Mouse (Mus musculus) limb, embryonic 15.5 days (tissue): ENCODE results near the gene Pitpna. TPM values are rescaled to one million over a fixed set of nuclear protein-coding genes. Genes with fewer than 3 reads are reported as not detected.

Experiments
- ATAC-seq: fragments of 200-750 bp; cut with Nextera tagmentation; 2 replicates; pipeline ENCODE4 v1.8.0; 2017; ENCODE audit warnings: low read depth, moderate TSS enrichment; ENCODE audit not compliant: insufficient number of reproducible peaks, low FRiP score, low TSS enrichment
- H3K27ac ChIP-seq: fragments of 300-500 bp; sonication (generic); 2 replicates; pipeline ENCODE4 v1.5.1; 2015; ENCODE audit warnings: moderate library complexity, mild to moderate bottlenecking, inconsistent platforms
- H3K27me3 ChIP-seq: fragments of 300-500 bp; sonication (generic); 2 replicates; pipeline ENCODE4 v1.6.1; 2015; ENCODE audit warnings: inconsistent platforms
- H3K36me3 ChIP-seq: fragments of 300-500 bp; sonication (generic); 2 replicates; pipeline ENCODE4 v1.6.1; 2015; ENCODE audit warnings: inconsistent platforms
- H3K4me1 ChIP-seq: fragments of 300-500 bp; sonication (generic); 2 replicates; pipeline ENCODE4 v1.6.1; 2015; ENCODE audit warnings: inconsistent platforms
- H3K4me2 ChIP-seq: fragments of 300-500 bp; sonication (generic); 2 replicates; pipeline ENCODE4 v1.6.1; 2015; ENCODE audit warnings: mild to moderate bottlenecking, inconsistent platforms
- H3K4me3 ChIP-seq: fragments of 300-500 bp; sonication (generic); 2 replicates; pipeline ENCODE4 v1.5.1; 2015; ENCODE audit warnings: mild to moderate bottlenecking, inconsistent platforms
- H3K9ac ChIP-seq: fragments of 300-500 bp; sonication (generic); 2 replicates; pipeline ENCODE4 v1.6.1; 2015; ENCODE audit warnings: inconsistent platforms
- H3K9me3 ChIP-seq: fragments of 300-500 bp; sonication (generic); 2 replicates; pipeline ENCODE4 v1.6.1; 2016; ENCODE audit warnings: inconsistent platforms
- WGBS: fragments of 180-500 bp; shearing (Covaris S2); methylation state at CpG from one replicate; pipeline ENCODE4 v1.1.7; 2015; 5-methylcytosine and 5-hydroxymethylcytosine counted together
- polyA plus RNA-seq: library from polyadenylated mRNA; unstranded; fragments of >200 nt; fragmentation: Nextera tagmentation; extraction: Ambion mirVana; gene quantifications from 2 replicates; pipeline ENCODE4 v1.2.1, GENCODE M21; 2015

The Pitpna gene
- polyA plus RNA-seq, 1 experiment from 2014 or later: 65.4 TPM

- H3K9ac ChIP-seq: peak within 1 kb of the TSS; percentile 65
- peaks cover 12% of the 10 kb centered on the region; the same call in 1 of the 2 replicates for H3K27me3 ChIP-seq
- H3K27ac ChIP-seq: peak within 1 kb of the TSS; percentile 87
- H3K36me3 ChIP-seq: peaks cover 22% of the 10 kb centered on the region
- WGBS: 72% methylated on average over 7 of the region's 7 CpGs
- no peaks in the 10 kb centered on the region for H3K9me3 ChIP-seq
- H3K4me2 ChIP-seq: peak within 1 kb of the TSS; percentile 89
- peak within 1 kb of the TSS; percentile 66 for H3K4me3 ChIP-seq
- no peak for ATAC-seq
- H3K4me1 ChIP-seq: peaks cover 51% of the 10 kb centered on the region
Measured at GRCm38 (mm10) chr11:75650311-75650710, 62.4 kb downstream of the Pitpna start, which contains the start of gene Myo1c. TSS of gene Myo1c (plus strand) at chr11:75650504.

GRCm38 (mm10) chr11:75650958-75651425 is 63.1 kb downstream of the Pitpna start:
- Histone ChIP-seq H3K9me3 (no peaks in the 10 kb centered on the region), H3K4me2 (peak overlapping the region; percentile 89), H3K9ac (peak overlapping the region; percentile 65), H3K4me3 (peak overlapping the region; percentile 66), H3K27me3 (peaks cover 12% of the 10 kb centered on the region; the same call in 1 of the 2 replicates), H3K27ac (peak overlapping the region; percentile 87), H3K36me3 (peaks cover 16% of the 10 kb centered on the region), H3K4me1 (peaks cover 56% of the 10 kb centered on the region)
- WGBS: 38% methylated on average over 13 of the region's 13 CpGs
- ATAC-seq: no peak

- H3K4me1 ChIP-seq: peaks cover 60% of the 10 kb centered on the region
- under 1% methylated on average over 54 of the region's 54 CpGs for WGBS
- peak; percentile 68; the same call in 1 of the 2 replicates for ATAC-seq
- H3K4me2 ChIP-seq: peak overlapping the region; percentile 89
- peaks cover 12% of the 10 kb centered on the region; the same call in 1 of the 2 replicates for H3K27me3 ChIP-seq
- H3K9me3 ChIP-seq: no peaks in the 10 kb centered on the region
- H3K27ac ChIP-seq: peak overlapping the region; percentile 87
- H3K36me3 ChIP-seq: peaks cover 14% of the 10 kb centered on the region
- H3K9ac ChIP-seq: peak overlapping the region; percentile 65
- H3K4me3 ChIP-seq: peak overlapping the region; percentile 66
Measured at GRCm38 (mm10) chr11:75651426-75652221, 63.7 kb downstream of the Pitpna start.

- Histone ChIP-seq H3K9me3 (no peaks in the 10 kb centered on the region), H3K27me3 (peaks cover 12% of the 10 kb centered on the region; the same call in 1 of the 2 replicates), H3K36me3 (peaks cover 10% of the 10 kb centered on the region), H3K4me1 (peaks cover 68% of the 10 kb centered on the region), H3K4me3 (peak overlapping the region; percentile 66), H3K9ac (peak overlapping the region; percentile 65; the same call in 1 of the 2 replicates), H3K4me2 (peak overlapping the region; percentile 89), H3K27ac (peak overlapping the region; percentile 87; the same call in 1 of the 2 replicates)
- ATAC-seq: no peak
- WGBS: 32% methylated on average over 20 of the region's 20 CpGs
Measured at GRCm38 (mm10) chr11:75652222-75652941, 64.5 kb downstream of the Pitpna start.

GRCm38 (mm10) chr11:75652942-75653684 is 65.2 kb downstream of the Pitpna start:
- Histone ChIP-seq H3K9me3 (no peaks in the 10 kb centered on the region), H3K9ac (no peak overlapping the region), H3K4me2 (peak overlapping the region; percentile 89), H3K27me3 (peaks cover 12% of the 10 kb centered on the region; the same call in 1 of the 2 replicates), H3K4me3 (peak overlapping the region; percentile 66), H3K36me3 (peaks cover 5% of the 10 kb centered on the region), H3K27ac (peak overlapping the region; percentile 89), H3K4me1 (peaks cover 61% of the 10 kb centered on the region)
- 32% methylated on average over 14 of the region's 14 CpGs for WGBS
- ATAC-seq: no peak

- Histone ChIP-seq H3K9ac (peak overlapping the region; percentile 49), H3K4me2 (peak overlapping the region; percentile 89), H3K9me3 (no peaks in the 10 kb centered on the region), H3K4me1 (peaks cover 61% of the 10 kb centered on the region), H3K27ac (peak overlapping the region; percentile 89), H3K36me3 (peaks cover 9% of the 10 kb centered on the region), H3K27me3 (peaks cover 12% of the 10 kb centered on the region; the same call in 1 of the 2 replicates), H3K4me3 (peak overlapping the region; percentile 66)
- peak; percentile 63 for ATAC-seq
- WGBS: under 1% methylated on average over 42 of the region's 45 CpGs
Measured at GRCm38 (mm10) chr11:75653781-75654470, 66.0 kb downstream of the Pitpna start.

- peak overlapping the region; percentile 78 for H3K4me3 ChIP-seq
- no peak overlapping the region; the same call in 1 of the 2 replicates for H3K9ac ChIP-seq
- 45% methylated on average over 25 of the region's 25 CpGs for WGBS
- peak overlapping the region; percentile 89 for H3K4me2 ChIP-seq
- peaks cover 63% of the 10 kb centered on the region for H3K4me1 ChIP-seq
- peaks cover 12% of the 10 kb centered on the region; the same call in 1 of the 2 replicates for H3K27me3 ChIP-seq
- peaks cover 17% of the 10 kb centered on the region for H3K36me3 ChIP-seq
- H3K27ac ChIP-seq: peak overlapping the region; percentile 89
- no peak for ATAC-seq
- no peaks in the 10 kb centered on the region for H3K9me3 ChIP-seq
Measured at GRCm38 (mm10) chr11:75654471-75655390, 66.8 kb downstream of the Pitpna start.

GRCm38 (mm10) chr11:75655621-75656545 is 68.0 kb downstream of the Pitpna start:
- H3K9ac ChIP-seq: peak overlapping the region; percentile 76
- no peaks in the 10 kb centered on the region for H3K9me3 ChIP-seq
- peaks cover 12% of the 10 kb centered on the region; the same call in 1 of the 2 replicates for H3K27me3 ChIP-seq
- H3K36me3 ChIP-seq: peaks cover 29% of the 10 kb centered on the region
- WGBS: under 1% methylated on average over 71 of the region's 78 CpGs
- peak overlapping the region; percentile 78 for H3K4me3 ChIP-seq
- peak; percentile 63 for ATAC-seq
- peaks cover 61% of the 10 kb centered on the region for H3K4me1 ChIP-seq
- H3K4me2 ChIP-seq: peak overlapping the region; percentile 76
- H3K27ac ChIP-seq: peak overlapping the region; percentile 89
